Mouse (Mus musculus) c-Kit-positive CD71-positive TER-119-negative erythroid progenitor cells, embryonic 14.5 days (primary cell): ENCODE results near the gene Mapk1ip1.

Experiments used
- DNase-seq: peaks from one replicate; pipeline ENCODE4 v3.0.0-alpha.2; 2013; ENCODE audit warnings: low read depth

The Mapk1ip1 gene

DNA sequence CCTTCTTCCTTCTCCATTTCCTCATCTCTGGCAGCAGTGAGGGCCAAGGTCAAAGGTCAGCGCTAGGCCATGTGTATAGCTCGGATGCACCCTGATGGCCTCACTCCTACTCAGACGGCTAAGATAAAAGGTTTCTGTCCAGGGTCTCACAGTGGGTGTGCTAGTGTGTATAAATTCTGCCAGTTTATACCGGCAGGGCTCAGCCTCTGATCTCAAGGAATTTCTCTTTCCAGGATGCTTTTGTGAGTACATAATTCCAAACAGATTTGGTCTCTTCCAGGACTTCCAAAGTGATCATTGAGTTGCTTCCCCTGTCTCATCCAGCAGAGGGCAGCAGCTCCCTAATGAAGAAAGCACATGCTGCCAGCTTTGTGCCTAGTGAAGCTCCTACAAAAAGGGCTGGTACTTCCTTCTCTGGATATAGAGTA is 5.5 kb downstream of the Mapk1ip1 start:
- peak; percentile 49 for DNase-seq

DNA sequence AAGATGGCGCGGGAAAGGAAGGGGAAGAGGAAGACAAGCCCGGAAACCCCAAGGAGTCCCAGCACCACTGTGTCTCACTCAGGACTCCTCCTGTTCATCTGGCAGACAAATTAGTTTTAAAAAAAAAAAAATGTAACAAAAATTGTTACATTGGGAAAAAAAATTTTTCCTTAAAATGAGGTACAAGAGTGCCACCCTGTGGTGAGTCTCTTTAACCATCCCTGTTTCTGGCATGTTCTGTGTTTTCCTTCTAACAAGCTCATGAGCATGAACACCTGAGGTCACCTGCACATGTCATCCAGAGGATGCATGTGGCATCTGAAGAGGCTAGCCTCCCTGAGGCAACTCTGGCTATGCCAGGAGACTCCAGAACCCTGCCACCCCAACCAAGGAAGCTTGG is 11.0 kb downstream of the Mapk1ip1 start:
- no peak for DNase-seq

DNA sequence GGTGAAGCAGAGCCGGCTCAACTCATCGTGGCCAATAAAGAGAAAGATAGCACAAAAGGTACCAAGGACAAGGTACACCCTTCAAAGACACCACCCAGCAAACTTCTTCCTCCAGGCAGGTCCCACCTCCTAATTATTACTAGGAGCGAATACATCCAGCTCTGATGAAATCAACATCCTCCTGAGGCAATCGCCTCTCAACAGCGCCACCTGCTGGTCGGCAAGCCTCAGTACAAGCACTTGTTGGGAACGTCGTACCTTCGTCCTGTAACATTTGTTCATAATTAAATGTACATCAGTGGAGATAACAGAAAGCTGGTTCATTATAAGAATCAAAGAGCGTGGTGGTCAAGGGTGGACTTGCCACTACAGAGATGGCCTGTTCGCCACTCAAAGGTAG is 18.3 kb downstream of the Mapk1ip1 start:
- no peak for DNase-seq

DNA sequence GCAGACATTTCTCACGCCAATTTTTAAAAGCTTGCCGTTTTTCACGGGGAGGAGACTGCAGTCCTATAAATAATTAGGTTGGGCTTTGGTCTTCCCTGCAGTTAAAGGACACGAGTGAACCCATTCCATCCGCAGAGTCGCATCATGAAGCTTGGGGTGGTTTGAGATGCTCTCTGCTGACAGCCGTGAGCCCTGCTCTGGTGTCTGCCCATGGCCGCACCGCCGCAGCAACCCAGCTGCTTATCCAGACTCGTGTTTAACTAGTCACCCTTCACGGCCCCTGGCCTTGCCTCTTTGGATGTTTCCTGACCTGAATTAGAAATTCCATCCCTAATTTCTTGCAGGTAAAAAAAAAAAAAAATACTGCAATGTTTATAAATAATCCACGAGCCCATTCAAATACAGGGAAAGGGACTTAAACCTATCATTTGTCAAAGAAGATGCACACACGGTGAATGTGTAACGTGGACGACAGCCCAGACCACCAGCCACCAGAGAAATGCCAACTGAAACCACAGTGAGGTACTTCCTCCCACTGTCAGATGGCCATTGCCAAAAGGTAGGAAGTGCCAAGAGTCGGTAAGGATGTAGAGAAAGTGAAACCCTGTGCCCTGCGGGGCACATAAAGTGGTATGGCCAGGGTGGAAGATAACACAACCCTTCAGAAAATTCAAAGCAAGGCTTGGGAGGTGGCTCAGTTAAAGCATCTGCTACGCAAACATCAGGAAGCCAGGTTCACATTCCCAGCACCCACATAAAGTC is 20.9 kb downstream of the Mapk1ip1 start:
- DNase-seq, result no peak

DNA sequence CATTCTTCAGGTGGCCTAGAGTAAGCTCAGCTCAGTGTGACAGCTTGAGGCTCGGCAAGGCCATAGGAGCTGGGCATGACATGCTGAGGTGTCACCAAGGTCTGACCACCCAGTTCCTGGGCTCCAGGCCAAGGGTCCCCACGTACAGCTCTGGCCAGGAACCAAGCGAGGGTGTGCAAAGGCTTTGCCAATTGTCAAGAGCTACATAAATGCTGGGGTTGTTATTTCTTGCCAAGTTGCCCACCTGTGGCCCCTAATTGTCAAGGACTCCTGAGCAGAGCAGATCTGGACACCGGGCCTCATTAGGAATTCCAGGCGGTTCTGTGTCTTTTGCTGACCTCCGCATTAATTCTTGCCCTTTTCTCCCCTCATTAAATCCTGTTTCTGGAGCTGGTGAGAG is 21.6 kb downstream of the Mapk1ip1 start:
- DNase-seq, result no peak

DNA sequence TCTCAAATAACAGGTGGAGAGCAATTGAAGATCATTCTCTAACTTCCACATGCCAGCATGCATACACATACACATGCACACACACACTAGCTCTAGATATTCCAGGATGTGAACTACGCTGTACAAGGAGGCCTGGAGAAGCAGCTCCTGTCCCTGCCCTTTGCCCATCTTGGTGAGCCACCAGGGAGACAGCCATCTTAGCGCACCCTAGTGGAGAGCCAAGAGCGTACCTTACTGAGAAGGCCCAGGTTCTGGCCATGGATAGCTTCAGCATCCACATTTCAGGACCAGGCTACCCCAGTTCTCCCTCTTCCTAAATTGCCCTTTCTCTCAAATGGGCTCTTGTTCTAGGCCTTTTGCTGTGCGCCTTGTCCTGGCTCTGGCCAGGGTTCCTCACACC is 27.8 kb downstream of the Mapk1ip1 start:
- DNase-seq, result no peak

DNA sequence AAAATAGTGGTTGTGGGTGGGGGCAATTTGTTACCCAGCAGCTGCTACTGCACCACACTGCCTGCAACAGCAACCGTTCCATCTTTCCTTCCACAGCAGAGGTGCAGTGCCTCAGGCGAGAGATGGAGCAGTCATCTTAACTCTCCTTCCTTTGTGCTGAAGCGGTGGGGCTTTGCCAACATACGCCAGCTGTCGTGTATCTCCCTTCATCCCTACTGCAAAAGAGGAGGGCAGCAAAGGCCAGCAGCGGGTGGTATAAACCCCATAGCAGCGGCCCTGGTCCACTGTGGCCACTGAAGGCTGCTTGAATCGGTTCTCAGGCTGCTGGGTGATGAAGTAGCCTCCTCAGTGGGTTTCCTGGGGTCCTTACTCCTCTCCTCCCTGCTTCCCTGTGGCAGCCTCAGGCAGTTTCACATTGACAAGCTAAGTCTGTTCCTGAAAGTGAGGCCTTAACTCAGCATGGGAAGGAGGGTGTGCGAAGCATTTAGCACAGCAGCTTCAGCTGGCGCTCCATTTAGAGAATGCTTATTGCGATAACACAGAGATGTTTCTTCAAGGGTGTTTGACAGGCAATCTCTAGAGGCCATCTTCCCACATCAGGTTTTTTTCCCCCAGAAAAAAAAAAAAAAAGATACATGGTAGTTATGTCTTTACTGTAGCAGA is 32.7 kb downstream of the Mapk1ip1 start:
- no peak for DNase-seq

DNA sequence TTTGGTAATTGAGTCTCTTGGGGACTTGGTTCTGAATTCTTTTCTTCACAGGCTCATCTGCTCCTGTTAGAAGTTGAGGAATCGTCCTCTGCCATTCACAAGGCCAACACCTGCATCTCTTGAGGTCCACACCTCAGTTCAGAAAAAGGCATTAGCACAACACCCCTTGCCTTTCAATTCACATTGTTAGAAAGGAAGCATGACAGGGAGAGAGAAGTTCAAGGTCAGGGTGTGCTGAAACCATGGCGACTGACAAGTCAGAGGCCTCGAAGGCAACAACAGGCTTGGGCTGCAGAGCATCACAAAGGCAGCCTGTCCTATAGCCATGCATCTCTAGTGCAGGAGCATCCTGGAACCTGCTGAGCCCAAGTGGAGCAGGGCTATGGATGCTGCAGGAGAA is 38.9 kb downstream of the Mapk1ip1 start:
- DNase-seq, result no peak

DNA sequence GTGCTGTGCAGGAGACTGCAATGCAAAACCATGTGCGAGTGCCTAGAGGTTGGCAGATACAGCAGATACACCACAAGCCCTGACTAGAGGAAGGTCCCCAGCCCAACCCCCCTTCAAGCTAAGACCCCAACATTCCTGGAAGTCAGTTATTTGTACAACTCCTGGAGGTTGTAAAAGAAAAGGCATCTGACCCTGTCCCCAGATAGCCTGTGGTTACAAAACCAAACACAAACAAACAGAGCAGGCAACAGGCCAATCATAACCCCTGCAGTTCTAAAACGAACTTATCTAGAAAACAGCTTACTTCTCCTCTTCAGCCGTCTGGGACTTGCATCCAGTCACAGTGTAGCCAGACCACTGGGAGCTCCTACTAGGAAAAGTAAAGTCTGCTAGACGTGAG is 42.7 kb downstream of the Mapk1ip1 start:
- no peak for DNase-seq

DNA sequence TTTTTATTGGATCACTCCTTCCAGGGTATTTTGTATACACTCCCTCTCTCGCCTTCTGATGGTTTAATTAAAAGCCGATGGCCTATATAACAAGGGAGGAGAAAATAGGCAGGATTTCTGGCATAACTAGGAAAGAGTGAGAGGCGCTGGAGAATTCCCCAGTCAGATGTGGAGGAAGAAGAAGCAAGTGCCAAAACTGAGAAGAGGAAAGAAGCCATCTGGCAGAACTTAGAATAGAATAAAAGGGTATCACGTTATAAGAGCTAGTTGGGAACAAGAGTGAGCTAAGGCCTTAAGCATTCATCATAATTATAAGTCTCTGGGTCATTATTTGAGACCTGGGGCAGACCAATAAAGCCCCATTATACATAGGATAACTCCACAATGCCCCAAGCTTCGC is 58.0 kb downstream of the Mapk1ip1 start:
- no peak for DNase-seq
